Mouse (Mus musculus): ENCODE results near the gene Cbln1. TPM values are rescaled to one million over a fixed set of nuclear protein-coding genes. Genes with fewer than 3 reads are reported as not detected.

The Cbln1 gene
- polyA plus RNA-seq, 2 experiments: 0.23 to 1.6 TPM

DNA sequence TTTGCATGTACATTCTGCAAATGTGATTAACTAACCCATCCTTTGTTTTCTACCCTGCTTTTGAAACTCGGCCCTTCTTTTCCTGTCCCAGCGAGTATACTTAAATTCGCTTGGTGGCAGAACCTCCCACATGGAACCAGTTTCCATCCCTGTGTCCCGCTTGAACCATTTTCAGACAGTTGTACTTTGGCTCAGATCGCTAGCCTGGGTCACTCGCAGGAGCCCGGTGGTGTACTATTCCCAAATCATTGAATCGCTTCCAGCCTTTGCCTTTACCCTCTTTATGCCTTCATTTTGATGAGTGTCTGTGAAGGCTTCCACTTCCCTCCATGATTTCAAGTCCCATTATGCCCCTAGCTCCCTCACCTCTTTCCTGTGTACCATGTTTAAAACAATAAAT, 2.0 kb upstream of the Cbln1 start:
- WGBS: 69% methylated on average over 8 of the region's 8 CpGs
- DNase-seq (ENCODE audit: low spot score): no peak
- H3K9ac ChIP-seq (ENCODE audit: low read depth, low read length, severe bottlenecking): no peak overlapping the region
- H3K4me3 ChIP-seq (replicated peaks; ENCODE audit: low read length): no peak overlapping the region
- H3K9me3 ChIP-seq (ENCODE audit: control insufficient read depth, low read length): no peaks in the 10 kb centered on the region
- no peak for TF ChIP-seq POLR2A (IDR thresholded peaks at IDR 0.05; ENCODE audit: borderline replicate concordance, extremely low read depth, insufficient read depth, insufficient read length)
- H3K27me3 ChIP-seq (ENCODE audit: control insufficient read depth, insufficient read depth, low read length): peaks cover 64% of the 10 kb centered on the region
- no peak overlapping the region for H3K4me2 ChIP-seq (replicated peaks; ENCODE audit: low read depth, low read length, severe bottlenecking)
- ATAC-seq (ENCODE audit: low FRiP score, low read depth): no peak
- no peak overlapping the region for H3K27ac ChIP-seq (replicated peaks; ENCODE audit: low read depth, low read length)
- H3K4me1 ChIP-seq (ENCODE audit: control insufficient read depth, insufficient read depth, low read length): peaks cover 25% of the 10 kb centered on the region
- no peaks in the 10 kb centered on the region for H3K36me3 ChIP-seq (ENCODE audit: control insufficient read depth, insufficient read depth, low read length)

DNA sequence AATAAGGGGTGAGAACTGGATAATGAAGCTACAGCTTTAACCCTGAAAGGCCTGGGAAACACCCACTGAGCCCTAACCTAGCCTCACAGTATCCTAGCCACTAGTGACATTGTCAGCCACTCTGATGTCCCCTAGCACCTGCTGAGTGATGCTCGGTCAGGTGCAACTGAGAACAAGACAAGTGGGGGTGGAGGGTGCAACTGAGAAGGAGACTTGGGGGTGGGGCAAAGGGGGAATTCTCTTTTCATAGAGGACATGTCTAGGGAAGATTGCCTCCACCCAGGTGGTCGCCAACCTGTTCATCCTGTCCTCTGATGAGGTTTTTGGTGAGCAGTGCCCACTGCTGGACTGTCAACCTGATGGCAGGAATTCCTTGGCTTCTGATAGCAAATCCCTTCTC, 1.5 kb upstream of the Cbln1 start:
- no peaks in the 10 kb centered on the region for H3K36me3 ChIP-seq (ENCODE audit: control insufficient read depth, insufficient read depth, low read length)
- DNase-seq (ENCODE audit: low spot score) (no peak), ATAC-seq (ENCODE audit: low FRiP score, low read depth) (no peak)
- TF ChIP-seq POLR2A (IDR thresholded peaks at IDR 0.05; ENCODE audit: borderline replicate concordance, extremely low read depth, insufficient read depth, insufficient read length): no peak
- 0 out of 2 replicates have a peak overlapping the region, but pooled peaks have one; percentile 94 for H3K4me2 ChIP-seq (replicated peaks; ENCODE audit: low read depth, low read length, severe bottlenecking)
- H3K9me3 ChIP-seq (ENCODE audit: control insufficient read depth, low read length): no peaks in the 10 kb centered on the region
- WGBS: 37% methylated on average over 2 of the region's 2 CpGs
- H3K4me3 ChIP-seq (replicated peaks; ENCODE audit: low read length): no peak overlapping the region
- H3K27me3 ChIP-seq (ENCODE audit: control insufficient read depth, insufficient read depth, low read length): peaks cover 69% of the 10 kb centered on the region
- H3K9ac ChIP-seq (ENCODE audit: low read depth, low read length, severe bottlenecking): no peak overlapping the region
- H3K27ac ChIP-seq (replicated peaks; ENCODE audit: low read depth, low read length): no peak overlapping the region
- H3K4me1 ChIP-seq (ENCODE audit: control insufficient read depth, insufficient read depth, low read length): peaks cover 28% of the 10 kb centered on the region

DNA sequence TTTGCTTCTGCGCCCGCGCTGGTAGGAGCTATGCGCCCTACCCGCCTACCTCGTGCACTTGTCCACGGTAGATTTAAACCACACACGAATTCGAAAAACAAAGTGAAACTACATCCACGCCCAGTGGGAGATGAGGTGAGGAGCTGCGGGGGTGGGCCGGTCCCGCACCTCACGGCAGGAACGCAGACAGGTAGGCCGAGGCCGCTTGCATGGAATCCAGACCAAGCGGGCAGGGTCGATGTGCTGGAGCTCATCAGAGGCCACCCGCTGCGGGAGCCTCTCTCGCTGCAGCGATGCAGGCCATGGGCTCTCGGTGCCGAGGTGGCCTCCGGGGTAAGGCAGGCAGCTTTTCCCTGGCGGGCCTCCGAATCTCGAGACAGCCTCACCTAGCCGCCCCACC, 905 bp upstream of the Cbln1 start:
- Histone ChIP-seq H3K4me2 (replicated peaks; ENCODE audit: low read depth, low read length, severe bottlenecking) (peak overlapping the region; percentile 94), H3K27ac (replicated peaks; ENCODE audit: low read depth, low read length) (no peak overlapping the region), H3K4me1 (ENCODE audit: control insufficient read depth, insufficient read depth, low read length) (peaks cover 34% of the 10 kb centered on the region), H3K9me3 (ENCODE audit: control insufficient read depth, low read length) (no peaks in the 10 kb centered on the region), H3K4me3 (replicated peaks; ENCODE audit: low read length) (peak overlapping the region; percentile 45), H3K36me3 (ENCODE audit: control insufficient read depth, insufficient read depth, low read length) (no peaks in the 10 kb centered on the region), H3K27me3 (ENCODE audit: control insufficient read depth, insufficient read depth, low read length) (peaks cover 69% of the 10 kb centered on the region), H3K9ac (ENCODE audit: low read depth, low read length, severe bottlenecking) (no peak overlapping the region)
- WGBS: under 1% methylated on average over 22 of the region's 30 CpGs
- DNase-seq (ENCODE audit: low spot score) (no peak), ATAC-seq (ENCODE audit: low FRiP score, low read depth) (no peak)
- no peak for TF ChIP-seq POLR2A (IDR thresholded peaks at IDR 0.05; ENCODE audit: borderline replicate concordance, extremely low read depth, insufficient read depth, insufficient read length)

DNA sequence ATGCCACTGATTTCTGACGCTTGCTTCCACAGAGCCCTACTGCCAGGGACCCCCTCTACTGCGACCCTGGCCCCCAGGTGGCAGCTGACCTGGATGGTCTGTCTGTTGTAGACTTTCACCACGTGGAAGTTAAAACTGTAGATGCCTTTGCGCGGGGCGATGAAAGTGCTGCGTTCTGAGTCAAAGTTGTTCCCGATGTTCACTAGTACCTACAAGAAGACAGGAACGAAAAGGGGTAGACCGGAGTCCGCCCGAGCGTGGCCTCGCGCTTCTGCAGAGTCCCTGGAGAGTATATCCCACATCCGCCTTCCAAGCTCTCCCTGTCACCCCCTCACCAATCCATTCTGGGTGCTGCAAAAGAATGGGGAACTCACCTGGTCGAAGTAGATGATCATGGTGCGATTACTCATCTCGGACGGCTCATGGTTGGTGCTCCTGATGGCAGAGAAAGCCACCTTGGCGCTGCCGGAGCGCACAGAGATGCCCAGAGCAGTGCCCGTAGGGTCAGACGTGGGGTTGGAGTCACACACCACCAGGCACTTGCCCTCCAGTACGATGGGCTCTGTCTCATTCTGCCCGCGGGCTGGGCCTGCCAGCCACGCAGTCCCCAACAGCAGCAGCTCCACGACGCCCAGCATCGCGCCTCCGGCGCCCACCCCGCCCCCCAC, 672 bp downstream of the Cbln1 start:
- Histone ChIP-seq H3K27ac (replicated peaks; ENCODE audit: low read depth, low read length) (no peak overlapping the region), H3K4me2 (replicated peaks; ENCODE audit: low read depth, low read length, severe bottlenecking) (peak overlapping the region; percentile 94), H3K4me1 (ENCODE audit: control insufficient read depth, insufficient read depth, low read length) (peaks cover 35% of the 10 kb centered on the region), H3K9ac (ENCODE audit: low read depth, low read length, severe bottlenecking) (peak overlapping the region; percentile 44), H3K4me3 (replicated peaks; ENCODE audit: low read length) (peak overlapping the region; percentile 45), H3K9me3 (ENCODE audit: control insufficient read depth, low read length) (no peaks in the 10 kb centered on the region), H3K36me3 (ENCODE audit: control insufficient read depth, insufficient read depth, low read length) (no peaks in the 10 kb centered on the region), H3K27me3 (ENCODE audit: control insufficient read depth, insufficient read depth, low read length) (peaks cover 81% of the 10 kb centered on the region)
- DNase-seq (ENCODE audit: low spot score): no peak
- TF ChIP-seq POLR2A (IDR thresholded peaks at IDR 0.05; ENCODE audit: borderline replicate concordance, extremely low read depth, insufficient read depth, insufficient read length): no peak
- ATAC-seq (ENCODE audit: low FRiP score, low read depth): 0 out of 2 replicates have a peak, but pooled peaks have one; percentile 5
- under 1% methylated on average over 35 of the region's 36 CpGs for WGBS

DNA sequence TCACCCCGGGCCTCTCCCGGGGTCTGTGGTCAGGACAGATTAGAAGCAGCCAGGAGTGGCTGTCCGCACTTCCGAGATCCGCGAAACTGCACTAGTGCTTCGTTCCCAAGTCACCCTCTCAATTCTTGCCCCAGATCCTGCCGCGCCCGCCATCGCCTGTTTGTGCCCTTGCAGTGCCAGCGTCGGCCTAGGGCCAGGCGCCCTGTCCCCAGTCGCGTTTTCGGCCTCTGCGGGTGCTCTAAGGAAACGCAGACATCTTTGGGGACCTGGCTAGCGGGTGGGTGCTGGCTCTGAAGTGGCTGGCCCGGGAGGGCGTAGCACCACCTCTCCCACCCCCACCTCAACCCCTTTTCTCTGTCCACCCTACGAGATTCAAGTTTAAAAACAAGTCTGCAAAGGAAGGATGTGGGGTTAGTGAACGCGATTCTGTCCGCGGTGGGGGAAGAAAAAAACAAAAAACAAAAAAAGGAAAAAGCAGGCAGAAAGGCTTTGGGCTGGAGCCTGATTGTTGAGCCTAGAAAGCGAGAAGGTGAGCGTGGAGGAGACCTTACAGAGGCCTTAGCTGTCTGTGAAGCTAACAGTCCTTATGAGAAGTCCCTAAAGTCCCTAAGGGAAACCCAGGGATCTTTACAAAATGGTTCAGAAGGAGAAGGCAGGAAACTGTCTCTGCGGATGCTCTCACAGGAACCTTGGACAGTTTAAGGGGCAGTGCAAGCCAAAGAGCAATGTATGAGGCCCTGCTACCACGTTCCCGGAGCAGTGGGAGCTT, 1.4 kb downstream of the Cbln1 start:
- H3K27ac ChIP-seq (replicated peaks; ENCODE audit: low read depth, low read length): no peak overlapping the region
- peaks cover 35% of the 10 kb centered on the region for H3K4me1 ChIP-seq (ENCODE audit: control insufficient read depth, insufficient read depth, low read length)
- ATAC-seq (ENCODE audit: low FRiP score, low read depth): no peak
- 4% methylated on average over 32 of the region's 32 CpGs for WGBS
- H3K9me3 ChIP-seq (ENCODE audit: control insufficient read depth, low read length): no peaks in the 10 kb centered on the region
- no peak for TF ChIP-seq POLR2A (IDR thresholded peaks at IDR 0.05; ENCODE audit: borderline replicate concordance, extremely low read depth, insufficient read depth, insufficient read length)
- no peak for DNase-seq (ENCODE audit: low spot score)
- peaks cover 81% of the 10 kb centered on the region for H3K27me3 ChIP-seq (ENCODE audit: control insufficient read depth, insufficient read depth, low read length)
- H3K36me3 ChIP-seq (ENCODE audit: control insufficient read depth, insufficient read depth, low read length): no peaks in the 10 kb centered on the region
- peak overlapping the region; percentile 45 for H3K4me3 ChIP-seq (replicated peaks; ENCODE audit: low read length)
- peak overlapping the region; percentile 38 for H3K4me2 ChIP-seq (replicated peaks; ENCODE audit: low read depth, low read length, severe bottlenecking)
- H3K9ac ChIP-seq (ENCODE audit: low read depth, low read length, severe bottlenecking): no peak overlapping the region
